Mouse (Mus musculus): Measurements from ENCODE around the gene Gm15293. TPM values are rescaled to one million over a fixed set of nuclear protein-coding genes. Genes with fewer than 3 reads are reported as not detected.
"Not testable (repeated sequence)": the region's sequence is repeated elsewhere in the genome, so short reads cannot be mapped to it uniquely, and the experiment has no call there.

Gm15293 gene
- total RNA-seq (2021) = not detected in 2 replicates
- long read RNA-seq, experiment 1 = 0 reads
- long read RNA-seq, experiment 2 = 0 reads

DNA sequence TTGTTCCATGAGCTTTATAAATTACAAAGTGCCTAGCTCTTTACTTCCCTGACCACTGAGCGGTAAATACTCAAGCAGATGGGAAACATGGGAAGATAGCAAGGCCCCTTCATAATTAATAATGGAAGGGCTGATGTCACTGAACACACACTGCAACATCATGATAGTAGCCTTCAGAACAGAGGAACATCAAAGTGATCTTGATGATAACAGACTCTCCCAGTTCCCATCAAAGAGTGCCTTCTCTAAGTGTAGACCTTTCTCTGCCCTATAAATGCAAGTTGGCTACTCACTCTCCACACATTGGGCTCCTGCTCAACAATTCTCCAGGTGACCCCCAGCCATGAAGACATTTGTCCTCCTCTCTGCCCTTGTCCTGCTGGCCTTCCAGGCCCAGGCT is at the start of gene Gm15293:
Gene Gm15293 (plus strand): TSS at position 301 of the 400 bp plus-strand sequence.
- DNase-seq = not testable (repeated sequence)

DNA sequence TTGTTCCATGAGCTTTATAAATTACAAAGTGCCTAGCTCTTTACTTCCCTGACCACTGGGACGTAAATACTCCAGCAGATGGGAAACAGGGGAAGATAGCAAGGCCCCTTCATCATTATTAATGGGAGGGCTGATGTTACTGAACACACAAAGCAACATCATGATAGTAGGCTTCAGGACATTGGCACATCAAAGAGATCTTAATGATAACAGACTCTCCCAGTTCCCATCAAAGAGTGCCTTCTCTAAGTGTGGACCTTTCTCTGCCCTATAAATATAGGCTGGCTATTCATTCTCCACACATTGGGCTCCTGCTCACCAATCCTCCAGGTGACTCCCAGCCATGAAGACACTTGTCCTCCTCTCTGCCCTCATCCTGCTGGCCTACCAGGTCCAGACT is 39.4 kb upstream of the Gm15293 start, which contains the start of gene Defa22:
Gene Defa22 (plus strand): TSS at position 301 of the 400 bp plus-strand sequence.
- DNase-seq = not testable (repeated sequence)

DNA sequence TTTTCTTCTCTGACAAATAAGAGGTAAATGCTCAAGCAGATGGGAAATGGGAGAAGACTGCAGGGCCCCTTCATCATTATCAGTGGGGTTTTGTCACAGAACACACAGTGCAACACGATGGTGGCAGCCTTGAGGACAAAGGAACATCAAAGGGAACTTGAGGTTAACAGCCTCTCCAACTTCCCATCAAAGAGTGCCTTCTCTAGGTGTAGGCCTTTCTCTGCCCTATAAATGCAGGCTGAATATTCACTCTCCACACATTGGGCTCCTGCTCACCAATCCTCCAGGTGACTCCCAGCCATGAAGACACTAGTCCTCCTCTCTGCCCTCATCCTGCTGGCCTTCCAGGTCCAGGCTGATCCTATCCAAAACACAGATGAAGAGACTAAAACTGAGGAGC is 10.0 kb upstream of the Gm15293 start, which contains the start of gene Defa31:
Gene Defa31 (plus strand): TSS at position 301 of the 400 bp plus-strand sequence.
- not testable (repeated sequence) for DNase-seq

Other genes with a start within 250 kb of the Gm15293 start
- not detected in 2 replicates for gene Defa21, start 176.0 kb upstream of the Gm15293 start, total RNA-seq (2021)
- gene Defa23, start 146.5 kb upstream of the Gm15293 start, total RNA-seq (2021) = not detected in 2 replicates
- gene Defa35, start 136.5 kb upstream of the Gm15293 start, total RNA-seq (2021) = not detected in 2 replicates
- not detected in 2 replicates for gene Defa25, start 117.1 kb upstream of the Gm15293 start, total RNA-seq (2021)
- not detected in 2 replicates for gene Gm14851, start 105.5 kb upstream of the Gm15293 start, total RNA-seq (2021)
- not detected in 2 replicates for gene Defa30, start 66.9 kb upstream of the Gm15293 start, total RNA-seq (2021)
- gene Defa22, start 39.3 kb upstream of the Gm15293 start, total RNA-seq (2021) = not detected in 2 replicates
- gene Defa31, start 9.9 kb upstream of the Gm15293 start, total RNA-seq (2021) = not detected in 2 replicates
- not detected in 2 replicates for gene Gm15292, start 48.2 kb downstream of the Gm15293 start, total RNA-seq (2021)
- gene Defa27, start 114.0 kb downstream of the Gm15293 start, total RNA-seq (2021) = not detected in 2 replicates
- gene Defa29, start 125.5 kb downstream of the Gm15293 start, total RNA-seq (2021) = not detected in 2 replicates
- not detected in 2 replicates for gene Defa2, start 177.0 kb downstream of the Gm15293 start, total RNA-seq (2021)
- gene Defa33, start 190.2 kb downstream of the Gm15293 start, total RNA-seq (2021) = not detected in 2 replicates
- gene Defa36, start 225.8 kb downstream of the Gm15293 start, total RNA-seq (2021) = not detected in 2 replicates

Data from adrenal gland, postnatal 14 days (tissue).